Mouse (Mus musculus) embryonic facial prominence, embryonic 15.5 days (tissue): ENCODE results near the gene Caskin1. TPM values are rescaled to one million over a fixed set of nuclear protein-coding genes. Genes with fewer than 3 reads are reported as not detected.

ENCODE experiments used
- ATAC-seq: fragments of 200-750 bp; cut with Nextera tagmentation; 2 replicates; pipeline ENCODE4 v1.8.0; 2017; ENCODE audit warnings: low read depth, moderate TSS enrichment; ENCODE audit not compliant: insufficient number of reproducible peaks, low FRiP score, low TSS enrichment
- H3K27ac ChIP-seq: fragments of 300-500 bp; sonication (generic); replicated peaks from 2 replicates; pipeline ENCODE4 v1.5.1; 2015; ENCODE audit warnings: mild to moderate bottlenecking, inconsistent platforms
- H3K27me3 ChIP-seq: fragments of 300-500 bp; sonication (generic); 2 replicates; pipeline ENCODE4 v1.6.1; 2015; ENCODE audit warnings: inconsistent platforms
- H3K36me3 ChIP-seq: fragments of 300-500 bp; sonication (generic); 2 replicates; pipeline ENCODE4 v1.6.1; 2015; ENCODE audit warnings: mild to moderate bottlenecking, inconsistent platforms
- H3K4me1 ChIP-seq: fragments of 300-500 bp; sonication (generic); 2 replicates; pipeline ENCODE4 v1.6.1; 2015; ENCODE audit warnings: inconsistent platforms
- H3K4me2 ChIP-seq: fragments of 300-500 bp; sonication (generic); replicated peaks from 2 replicates; pipeline ENCODE4 v1.6.1; 2015; ENCODE audit warnings: mild to moderate bottlenecking, inconsistent platforms
- H3K4me3 ChIP-seq: fragments of 300-500 bp; sonication (generic); replicated peaks from 2 replicates; pipeline ENCODE4 v1.5.1; 2015; ENCODE audit warnings: mild to moderate bottlenecking, inconsistent platforms
- H3K9ac ChIP-seq: fragments of 300-500 bp; sonication (generic); 2 replicates; pipeline ENCODE4 v1.6.1; 2015; ENCODE audit warnings: inconsistent platforms
- H3K9me3 ChIP-seq: fragments of 300-500 bp; sonication (generic); replicated peaks from 2 replicates; pipeline ENCODE4 v1.6.1; 2016; ENCODE audit warnings: inconsistent platforms
- WGBS: fragments of 180-500 bp; shearing (Covaris S2); methylation state at CpG from one replicate; pipeline ENCODE4 v1.1.7; 2015; 5-methylcytosine and 5-hydroxymethylcytosine counted together
- polyA plus RNA-seq: library from polyadenylated mRNA; unstranded; fragments of >200 nt; fragmentation: Nextera tagmentation; extraction: Ambion mirVana; gene quantifications from 2 replicates; pipeline ENCODE4 v1.2.1, GENCODE M21; 2015

The Caskin1 gene
- polyA plus RNA-seq, 1 experiment from 2014 or later: 4.0 TPM

DNA sequence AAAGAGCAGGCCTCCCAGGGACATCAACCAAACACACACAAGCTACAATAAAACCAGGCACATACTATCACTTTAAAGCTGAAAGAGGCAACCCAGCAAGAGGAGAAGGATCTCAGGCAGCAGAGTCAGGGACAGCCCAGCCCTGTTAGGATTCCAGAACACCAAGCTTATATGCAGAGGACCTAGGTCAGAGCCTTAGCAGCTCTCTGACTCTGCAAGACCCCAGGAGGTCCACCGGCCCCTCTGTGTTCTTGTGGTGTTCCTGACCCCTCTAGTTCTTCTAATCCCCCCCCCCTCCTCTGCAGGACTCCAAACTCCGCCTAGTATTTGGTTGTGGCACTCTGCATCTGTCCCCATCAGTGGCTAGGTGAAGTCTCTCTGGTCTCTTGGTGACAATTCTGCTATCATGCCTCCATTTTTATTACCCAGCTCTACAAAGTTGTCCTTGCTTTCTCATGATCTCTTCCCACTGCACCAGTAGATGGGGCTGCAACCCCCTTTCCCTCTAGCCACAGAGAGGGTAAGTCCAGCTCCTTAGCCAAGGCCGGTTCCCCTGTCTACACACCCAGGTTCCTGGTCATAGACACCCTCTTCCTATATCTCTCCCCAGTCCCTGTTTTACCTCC is 8.1 kb upstream of the Caskin1 start:
- Histone ChIP-seq H3K9me3 (no peaks in the 10 kb centered on the region), H3K4me2 (no peak overlapping the region), H3K36me3 (peaks cover 22% of the 10 kb centered on the region), H3K9ac (no peak overlapping the region), H3K4me1 (peaks cover 13% of the 10 kb centered on the region), H3K4me3 (no peak overlapping the region), H3K27me3 (no peaks in the 10 kb centered on the region), H3K27ac (no peak overlapping the region)
- 45% methylated on average over 3 of the region's 3 CpGs for WGBS
- ATAC-seq: no peak

GRCm38 (mm10) chr17:24481027-24481815 is 7.2 kb upstream of the Caskin1 start:
- peaks cover 13% of the 10 kb centered on the region for H3K36me3 ChIP-seq
- no peak for ATAC-seq
- H3K9ac ChIP-seq: no peak overlapping the region
- H3K9me3 ChIP-seq: no peaks in the 10 kb centered on the region
- no peaks in the 10 kb centered on the region for H3K27me3 ChIP-seq
- no peak overlapping the region for H3K4me3 ChIP-seq
- H3K4me2 ChIP-seq: no peak overlapping the region
- H3K4me1 ChIP-seq: peaks cover 17% of the 10 kb centered on the region
- 93% methylated on average over 20 of the region's 20 CpGs for WGBS
- no peak overlapping the region for H3K27ac ChIP-seq

DNA sequence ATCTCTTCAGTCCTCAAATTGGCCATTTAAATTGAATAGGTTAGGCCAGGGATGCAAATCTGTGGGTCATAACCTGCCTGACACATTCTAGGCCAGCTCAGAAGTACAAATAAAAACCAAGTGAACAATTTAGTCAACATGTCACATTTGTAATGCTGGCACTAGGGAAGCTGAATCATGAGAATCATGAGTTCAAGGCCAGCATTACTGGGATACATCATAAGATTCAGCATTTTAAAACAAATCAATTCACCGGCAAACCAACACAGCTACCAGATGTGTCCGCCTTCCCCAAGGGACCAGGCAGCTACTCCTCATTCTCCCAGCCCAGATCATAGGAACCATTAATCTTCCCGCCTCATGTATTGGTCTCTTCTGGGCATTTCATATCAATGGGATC is 4.9 kb upstream of the Caskin1 start:
- peaks cover 9% of the 10 kb centered on the region for H3K27me3 ChIP-seq
- H3K4me3 ChIP-seq: no peak overlapping the region
- H3K36me3 ChIP-seq: no peaks in the 10 kb centered on the region
- peaks cover 13% of the 10 kb centered on the region for H3K4me1 ChIP-seq
- no peak overlapping the region for H3K27ac ChIP-seq
- 77% methylated on average over 3 of the region's 3 CpGs for WGBS
- no peak for ATAC-seq
- no peaks in the 10 kb centered on the region for H3K9me3 ChIP-seq
- H3K4me2 ChIP-seq: no peak overlapping the region
- H3K9ac ChIP-seq: no peak overlapping the region

DNA sequence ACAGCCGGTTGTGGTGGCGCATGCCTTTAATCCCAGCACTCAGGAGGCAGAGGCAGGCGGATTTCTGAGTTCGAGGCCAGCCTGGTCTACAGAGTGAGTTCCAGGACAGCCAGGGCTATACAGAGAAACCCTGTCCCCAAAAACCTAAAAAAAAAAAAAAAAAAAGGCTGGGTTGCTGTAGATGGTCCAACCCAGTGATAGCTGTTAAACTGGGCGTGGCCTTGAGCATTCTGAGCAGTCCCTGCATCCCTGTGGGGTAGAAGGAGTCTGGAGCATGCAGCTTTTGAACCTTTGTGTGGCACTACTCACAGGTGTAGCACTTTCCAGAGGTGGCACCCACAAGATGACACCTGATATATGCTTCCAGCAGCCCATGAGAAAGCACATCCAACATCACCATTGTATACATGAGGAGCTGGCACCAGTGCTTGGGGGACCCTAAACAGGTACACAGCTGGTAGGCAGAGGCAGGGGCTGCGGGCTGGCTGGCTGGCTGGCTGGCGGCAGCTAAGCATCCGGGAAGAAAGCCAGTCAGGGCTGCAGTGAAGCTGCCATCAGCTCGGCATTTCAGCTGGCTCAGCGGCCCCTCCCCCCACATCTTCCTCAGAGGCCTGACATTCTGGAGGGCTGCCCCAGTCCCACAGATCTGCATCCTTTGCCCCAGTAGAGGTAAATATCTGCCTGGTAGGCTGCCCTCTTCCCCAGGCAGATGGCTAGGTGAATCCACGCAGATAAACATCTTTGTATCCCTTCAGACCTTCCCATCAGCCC is 3.1 kb upstream of the Caskin1 start:
- no peak overlapping the region for H3K4me2 ChIP-seq

DNA sequence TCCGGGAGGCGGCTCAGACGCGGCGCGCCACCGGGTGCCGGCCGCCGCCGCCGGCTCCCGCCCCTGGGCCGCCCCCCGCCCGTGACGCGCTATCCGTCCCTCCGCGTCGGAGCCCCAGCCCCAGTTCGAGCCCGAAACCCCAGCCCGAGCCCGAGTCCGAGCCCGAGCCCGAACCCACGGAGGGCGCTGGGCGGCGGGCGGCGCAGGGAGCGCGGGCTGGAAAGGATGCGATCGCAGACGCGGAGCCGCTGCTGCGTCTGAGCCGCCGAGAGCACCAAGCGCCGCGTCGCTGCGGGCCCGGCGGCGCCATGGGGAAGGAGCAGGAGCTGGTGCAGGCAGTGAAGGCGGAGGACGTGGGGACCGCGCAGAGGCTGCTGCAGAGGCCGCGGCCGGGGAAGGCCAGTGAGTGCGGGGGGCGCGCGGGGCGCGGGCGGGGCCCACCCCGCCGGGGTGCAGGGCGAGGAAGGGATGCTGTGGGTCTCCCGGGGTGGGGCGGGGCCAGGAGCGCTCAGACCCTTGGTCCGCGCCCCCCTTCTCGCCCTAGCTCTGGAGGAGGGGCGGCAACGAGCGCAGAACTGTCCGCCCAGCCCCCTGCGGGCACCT is 362 bp downstream of the Caskin1 start:
- Histone ChIP-seq H3K9me3 (no peaks in the 10 kb centered on the region), H3K9ac (peak overlapping the region; percentile 68), H3K27ac (0 out of 2 replicates have a peak overlapping the region, but pooled peaks have one; percentile 34), H3K4me2 (peak overlapping the region; percentile 98), H3K4me1 (peaks cover 22% of the 10 kb centered on the region), H3K36me3 (no peaks in the 10 kb centered on the region), H3K4me3 (peak overlapping the region; percentile 68), H3K27me3 (peaks cover 23% of the 10 kb centered on the region)
- under 1% methylated on average over 68 of the region's 81 CpGs for WGBS
- peak; percentile 66 for ATAC-seq

More for the DNA sequence above, 3.1 kb upstream of the Caskin1 start:
- peaks cover 22% of the 10 kb centered on the region for H3K27me3 ChIP-seq
- H3K9ac ChIP-seq: no peak overlapping the region
- no peaks in the 10 kb centered on the region for H3K36me3 ChIP-seq
- WGBS: 45% methylated on average over 11 of the region's 11 CpGs
- no peak overlapping the region for H3K4me3 ChIP-seq
- no peak for ATAC-seq
- H3K9me3 ChIP-seq: no peaks in the 10 kb centered on the region
- peaks cover 22% of the 10 kb centered on the region for H3K4me1 ChIP-seq
- H3K27ac ChIP-seq: no peak overlapping the region

DNA sequence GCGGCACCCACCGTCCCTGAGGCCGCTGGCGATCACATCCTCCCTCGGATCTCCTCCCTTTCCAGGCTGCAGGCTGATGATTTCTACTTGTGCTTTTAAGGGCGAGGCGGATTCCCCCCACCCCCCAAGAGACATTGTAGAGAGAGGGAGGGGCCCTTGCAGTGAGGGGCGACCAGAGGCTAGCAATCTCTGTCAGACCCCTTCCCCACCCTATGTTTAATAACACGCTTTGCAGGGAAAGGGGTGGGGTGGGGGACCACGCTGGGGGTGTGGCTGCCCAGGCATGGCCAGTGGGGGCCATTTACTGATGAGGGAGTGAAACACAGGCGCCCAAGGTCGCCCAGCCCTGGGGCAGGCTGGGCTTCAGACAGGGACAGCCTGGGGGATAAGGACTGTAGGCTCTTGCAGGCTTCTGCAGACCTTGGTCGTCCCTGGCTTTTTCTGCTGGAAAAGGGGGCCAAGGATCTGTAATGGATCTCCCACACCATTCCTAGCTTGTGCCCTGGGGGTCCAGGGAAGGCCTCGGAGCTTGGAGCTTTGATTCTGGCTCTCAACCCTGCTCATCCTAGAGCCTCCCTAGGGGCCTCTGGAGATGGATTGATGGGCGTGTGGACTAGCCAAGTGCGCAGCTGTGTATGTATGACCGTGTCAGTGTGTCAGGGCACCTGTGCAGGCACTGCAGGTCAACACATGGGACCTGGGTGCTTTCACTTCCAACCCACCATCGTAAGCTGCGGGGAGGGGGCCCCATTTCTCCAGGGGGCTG is 1.0 kb downstream of the Caskin1 start:
- Histone ChIP-seq H3K27me3 (peaks cover 23% of the 10 kb centered on the region), H3K36me3 (no peaks in the 10 kb centered on the region), H3K4me3 (peak overlapping the region; percentile 68), H3K9me3 (no peaks in the 10 kb centered on the region), H3K9ac (peak overlapping the region; percentile 68), H3K4me2 (peak overlapping the region; percentile 98), H3K27ac (no peak overlapping the region), H3K4me1 (peaks cover 22% of the 10 kb centered on the region)
- 21% methylated on average over 19 of the region's 19 CpGs for WGBS
- ATAC-seq: no peak

GRCm38 (mm10) chr17:24490399-24490798 is 2.0 kb downstream of the Caskin1 start:
- WGBS: 78% methylated on average over 4 of the region's 4 CpGs
- no peak overlapping the region for H3K27ac ChIP-seq
- ATAC-seq: no peak
- H3K4me3 ChIP-seq: no peak overlapping the region
- peaks cover 23% of the 10 kb centered on the region for H3K27me3 ChIP-seq
- H3K9me3 ChIP-seq: no peaks in the 10 kb centered on the region
- H3K4me2 ChIP-seq: no peak overlapping the region
- no peak overlapping the region for H3K9ac ChIP-seq
- H3K4me1 ChIP-seq: peaks cover 20% of the 10 kb centered on the region
- no peaks in the 10 kb centered on the region for H3K36me3 ChIP-seq

- no peak overlapping the region for H3K9ac ChIP-seq
- no peaks in the 10 kb centered on the region for H3K4me1 ChIP-seq
- H3K27ac ChIP-seq: no peak overlapping the region
- no peaks in the 10 kb centered on the region for H3K36me3 ChIP-seq
- no peak overlapping the region for H3K4me2 ChIP-seq
- no peak overlapping the region for H3K4me3 ChIP-seq
- H3K27me3 ChIP-seq: peaks cover 6% of the 10 kb centered on the region
- H3K9me3 ChIP-seq: no peaks in the 10 kb centered on the region
- ATAC-seq: no peak
- 39% methylated on average over 2 of the region's 2 CpGs for WGBS
Observed at GRCm38 (mm10) chr17:24494627-24495335, 6.4 kb downstream of the Caskin1 start.

- no peak for ATAC-seq
Observed at GRCm38 (mm10) chr17:24495443-24495842, 7.0 kb downstream of the Caskin1 start.

DNA sequence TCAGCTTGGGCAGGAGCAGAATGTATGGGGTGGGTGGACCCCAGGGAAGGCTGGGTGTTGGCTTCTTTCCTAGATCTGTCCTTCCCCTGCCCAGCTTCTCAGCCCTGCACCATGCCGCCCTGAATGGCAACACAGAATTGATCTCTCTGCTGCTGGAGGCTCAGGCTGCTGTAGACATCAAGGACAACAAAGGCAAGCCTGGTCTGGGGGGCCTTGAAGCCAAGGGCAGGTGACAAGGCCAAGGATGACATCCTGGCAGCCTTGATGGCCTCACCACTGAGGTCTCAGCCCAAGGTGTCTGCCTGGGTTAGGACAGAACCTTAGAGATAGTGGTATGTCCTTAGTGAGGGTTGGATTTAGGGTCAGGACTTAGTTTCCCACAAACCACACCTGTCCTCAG is 7.6 kb downstream of the Caskin1 start:
- 82% methylated on average over 1 of the region's 1 CpGs for WGBS

More at GRCm38 (mm10) chr17:24495443-24495842, 7.0 kb downstream of the Caskin1 start:
- H3K4me1 ChIP-seq: no peaks in the 10 kb centered on the region
- no peak overlapping the region for H3K4me3 ChIP-seq
- H3K27ac ChIP-seq: no peak overlapping the region
- H3K4me2 ChIP-seq: no peak overlapping the region
- no peaks in the 10 kb centered on the region for H3K9me3 ChIP-seq
- no peaks in the 10 kb centered on the region for H3K36me3 ChIP-seq
- 62% methylated on average over 3 of the region's 3 CpGs for WGBS
- H3K27me3 ChIP-seq: no peaks in the 10 kb centered on the region
- no peak overlapping the region for H3K9ac ChIP-seq

More for the DNA sequence above, 7.6 kb downstream of the Caskin1 start:
- Histone ChIP-seq H3K27me3 (no peaks in the 10 kb centered on the region), H3K4me3 (no peak overlapping the region), H3K36me3 (no peaks in the 10 kb centered on the region), H3K27ac (no peak overlapping the region), H3K9ac (no peak overlapping the region), H3K4me1 (no peaks in the 10 kb centered on the region), H3K4me2 (no peak overlapping the region), H3K9me3 (no peaks in the 10 kb centered on the region)
- no peak for ATAC-seq
